In genomic region chr11:97532950-97533582, GRCm38 (mm10) we compare ENCODE assay signal across 7 mouse cellular contexts. TPM values are rescaled to one million over a fixed set of nuclear protein-coding genes. Genes with fewer than 3 reads are reported as not detected.
DNase-seq lines count a peak whose midpoint lies in the region; ATAC-seq lines count a peak whose summit lies in the region.

No protein-coding gene starts in this region.

- ATAC-seq in neural tube, embryonic 14.5 days (ENCODE audit: low read depth) = peak; percentile 22; the same call in 1 of the 2 replicates

- H3K27me3 ChIP-seq in limb, embryonic 10.5 days (ENCODE audit: low read depth, poor library complexity, severe bottlenecking) = peaks cover 85% of the 10 kb centered on the region
- H3K27me3 ChIP-seq in neural tube, embryonic 14.5 days (ENCODE audit: control insufficient read depth, insufficient read depth, low read length) = peaks cover 37% of the 10 kb centered on the region

- no peak overlapping the region for H3K4me2 ChIP-seq in neural tube, embryonic 14.5 days (ENCODE audit: low read depth, low read length)

- H3K9me3 ChIP-seq in limb, embryonic 10.5 days (replicated peaks) = no peaks in the 10 kb centered on the region
- no peaks in the 10 kb centered on the region for H3K9me3 ChIP-seq in neural tube, embryonic 14.5 days (ENCODE audit: control insufficient read depth, low read length)

- peaks cover 54% of the 10 kb centered on the region for H3K4me1 ChIP-seq in limb, embryonic 10.5 days
- peaks cover 19% of the 10 kb centered on the region for H3K4me1 ChIP-seq in neural tube, embryonic 14.5 days (ENCODE audit: control insufficient read depth, insufficient read depth, low read length)

- peak overlapping the region; percentile 63 for H3K4me3 ChIP-seq in limb, embryonic 10.5 days
- no peak overlapping the region for H3K4me3 ChIP-seq in neural tube, embryonic 14.5 days (ENCODE audit: low read depth, low read length)

- peak; percentile 20 to 53 for DNase-seq in spleen, adult 18-20 months
- no peak for DNase-seq in spleen, postnatal 14 days (ENCODE audit: low spot score in 2 of 2)
- DNase-seq in cerebellum, adult 9-11 months = peak; percentile 81
- DNase-seq in limb, embryonic 10.5 days (ENCODE audit: low spot score) = peak; percentile 51
- DNase-seq in right cerebral cortex, adult 2 months (ENCODE audit: low spot score in 2 of 2) = no peak
- DNase-seq in testis, postnatal 10 days (ENCODE audit: low spot score) = no peak

- WGBS in limb, embryonic 10.5 days = 3% methylated on average over 20 of the region's 20 CpGs
- WGBS in neural tube, embryonic 14.5 days = 10% methylated on average over 20 of the region's 20 CpGs

- no peaks in the 10 kb centered on the region for H3K36me3 ChIP-seq in limb, embryonic 10.5 days
- H3K36me3 ChIP-seq in neural tube, embryonic 14.5 days (ENCODE audit: control insufficient read depth, insufficient read depth, low read length) = peaks cover 16% of the 10 kb centered on the region

- no peak overlapping the region for H3K27ac ChIP-seq in limb, embryonic 10.5 days
- H3K27ac ChIP-seq in neural tube, embryonic 14.5 days (ENCODE audit: low read depth, low read length) = no peak overlapping the region

- no peak overlapping the region for H3K9ac ChIP-seq in neural tube, embryonic 14.5 days (replicated peaks; ENCODE audit: low read depth, low read length)

RNA-seq across cellular contexts. Expression of gene 4933428G20Rik, which starts 32.9 kb away (rescaled TPM):
- polyA plus RNA-seq in limb, embryonic 10.5 days (2016; fragmentation: Nextera tagmentation; extraction: Ambion mirVana) = 0.49 and 0.54 TPM in 2 replicates
- 0.26 and 0.33 TPM in 2 replicates for polyA plus RNA-seq in neural tube, embryonic 14.5 days (2014; fragmentation: Nextera tagmentation; extraction: Ambion mirVana)

RNA-seq across cellular contexts. Expression of gene Srcin1, which starts 42.9 kb away (rescaled TPM):
- polyA plus RNA-seq in limb, embryonic 10.5 days (2016; fragmentation: Nextera tagmentation; extraction: Ambion mirVana) = 0.24 and 0.25 TPM in 2 replicates
- polyA plus RNA-seq in neural tube, embryonic 14.5 days (2014; fragmentation: Nextera tagmentation; extraction: Ambion mirVana) = 7.6 and 8.1 TPM in 2 replicates

Comparison
In these comparisons a context has a peak if more than half of its experiments do, and no peak if none do; other contexts are left out.
1. DNase-seq: peak in spleen, adult 18-20 months (2 of 2), cerebellum, adult 9-11 months (single experiment) and limb, embryonic 10.5 days (single experiment); none in spleen, postnatal 14 days (0 of 2), right cerebral cortex, adult 2 months (0 of 2) and testis, postnatal 10 days (single experiment).